Mouse (Mus musculus): Measurements from ENCODE around the gene Cul7. TPM values are rescaled to one million over a fixed set of nuclear protein-coding genes. Genes with fewer than 3 reads are reported as not detected.

The Cul7 gene
- polyA plus RNA-seq, 1 experiment from 2014 or later, result 42.0 TPM

DNA sequence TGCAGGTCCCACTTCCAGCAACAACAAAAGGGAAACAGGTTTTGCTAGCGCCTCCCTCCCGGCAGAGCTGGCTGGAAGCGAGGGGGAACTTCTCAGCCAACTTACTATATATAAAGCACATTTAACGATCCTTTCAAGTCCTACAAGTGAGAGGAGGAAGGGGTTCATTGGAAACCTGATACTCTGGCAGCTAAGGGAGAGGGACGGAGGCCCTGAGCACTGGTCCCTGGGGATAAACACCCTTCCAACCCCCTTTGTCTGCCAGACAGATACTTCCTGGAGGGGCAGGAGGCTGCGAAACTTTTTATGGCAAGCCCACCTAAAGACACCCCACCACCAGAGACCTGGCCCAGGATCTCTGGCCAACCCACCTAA is 31.8 kb upstream of the Cul7 start:
- WGBS, result 8% methylated on average over 6 of the region's 6 CpGs
- no peak for ATAC-seq (ENCODE audit: low FRiP score, low read depth)

DNA sequence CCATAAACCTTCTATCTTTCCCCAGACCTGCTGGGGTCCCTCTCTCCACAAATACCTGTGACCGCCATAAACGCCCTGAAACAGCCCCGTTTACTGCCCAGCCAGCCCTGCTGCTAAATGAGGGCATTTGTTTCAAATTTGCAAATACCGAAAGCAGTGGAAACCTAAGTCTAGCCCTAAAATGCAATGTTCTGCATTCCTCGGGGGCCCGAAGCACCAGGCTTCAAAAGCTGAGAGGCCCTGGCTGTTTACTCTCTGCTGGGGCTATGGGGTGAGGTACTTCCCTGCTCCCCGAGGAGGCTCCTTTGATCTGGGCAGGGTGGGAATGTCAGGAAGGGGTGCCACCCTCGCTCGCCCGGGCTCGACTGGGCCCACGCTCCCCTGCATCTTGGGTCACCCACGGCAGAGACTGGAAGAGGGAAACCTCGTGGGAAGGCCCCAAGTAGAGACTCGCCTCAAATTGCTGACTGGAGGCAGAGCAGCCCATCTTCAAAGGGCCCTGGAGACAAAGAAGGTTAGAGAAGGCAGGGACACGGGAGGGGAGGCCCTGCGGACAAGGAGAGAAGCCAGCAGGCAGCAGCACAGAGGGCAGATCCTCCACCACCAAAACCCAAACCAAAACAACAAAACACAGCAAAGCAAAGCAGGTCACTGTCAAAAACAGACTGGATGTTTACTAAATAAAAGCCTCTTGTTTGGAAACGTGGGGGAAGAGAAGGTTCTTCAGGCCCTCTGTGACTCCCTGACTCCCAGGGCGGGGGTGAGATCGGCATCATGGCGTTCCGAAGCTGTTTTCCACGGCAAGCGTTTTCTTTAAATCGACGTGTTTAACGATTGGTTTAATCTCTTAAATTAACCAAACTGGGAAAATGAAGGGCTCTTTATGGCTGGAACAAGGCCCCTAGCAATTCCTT is 31.1 kb upstream of the Cul7 start:
- H3K36me3 ChIP-seq, result no peaks in the 10 kb centered on the region
- no peaks in the 10 kb centered on the region for H3K27me3 ChIP-seq (replicated peaks)
- H3K4me3 ChIP-seq, result no peak overlapping the region
- peaks cover 72% of the 10 kb centered on the region for H3K4me1 ChIP-seq
- H3K4me2 ChIP-seq (replicated peaks), result peak overlapping the region; percentile 39
- 3% methylated on average over 27 of the region's 27 CpGs for WGBS
- ATAC-seq (ENCODE audit: low FRiP score, low read depth), result peak; percentile 48; the same call in 1 of the 2 replicates
- no peaks in the 10 kb centered on the region for H3K9me3 ChIP-seq
- H3K9ac ChIP-seq, result peak overlapping the region; percentile 26; the same call in 1 of the 2 replicates
- H3K27ac ChIP-seq, result peak overlapping the region; percentile 43

More for the DNA sequence above, 31.8 kb upstream of the Cul7 start:
- Histone ChIP-seq H3K4me2 (replicated peaks) (peak overlapping the region; percentile 39), H3K9me3 (no peaks in the 10 kb centered on the region), H3K27ac (peak overlapping the region; percentile 43; the same call in 1 of the 2 replicates), H3K9ac (0 out of 2 replicates have a peak overlapping the region, but pooled peaks have one; percentile 26), H3K4me3 (no peak overlapping the region), H3K36me3 (no peaks in the 10 kb centered on the region), H3K4me1 (peaks cover 74% of the 10 kb centered on the region), H3K27me3 (replicated peaks) (no peaks in the 10 kb centered on the region)

DNA sequence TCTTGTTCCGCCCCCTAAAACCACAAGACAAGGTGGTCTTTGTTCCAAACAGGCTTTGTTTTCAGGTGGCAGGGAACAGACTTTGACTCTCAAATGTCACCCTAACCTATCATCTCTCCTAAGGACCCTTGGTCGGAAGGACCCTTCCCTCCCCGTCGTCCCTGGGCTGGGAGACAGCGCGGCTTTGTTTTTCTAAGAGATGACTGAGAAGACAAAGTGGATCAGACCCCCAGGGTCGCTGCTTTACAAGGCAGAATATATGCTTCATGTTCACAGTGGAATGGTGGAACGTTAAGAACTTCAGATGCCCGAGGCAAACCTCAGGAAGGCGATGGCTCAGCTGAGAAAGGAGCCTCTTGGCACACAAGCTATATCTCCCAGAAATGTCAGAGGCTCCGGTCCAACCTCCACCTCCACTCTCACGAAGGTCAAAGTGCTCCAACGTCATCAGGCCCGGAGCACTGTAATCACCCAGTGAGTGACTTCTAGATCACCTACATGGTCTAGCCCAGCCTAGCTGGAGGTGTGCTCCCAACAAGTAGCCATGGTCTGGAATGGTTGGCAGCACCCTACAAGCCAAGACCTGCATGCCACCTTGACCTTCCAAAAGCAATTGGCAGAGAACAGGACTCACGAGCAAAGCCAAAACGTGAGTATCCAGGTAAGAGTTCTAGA is 30.3 kb upstream of the Cul7 start:
- no peak for ATAC-seq (ENCODE audit: low FRiP score, low read depth)
- Histone ChIP-seq H3K36me3 (no peaks in the 10 kb centered on the region), H3K4me2 (replicated peaks) (peak overlapping the region; percentile 39), H3K4me3 (no peak overlapping the region), H3K9ac (0 out of 2 replicates have a peak overlapping the region, but pooled peaks have one; percentile 26), H3K4me1 (peaks cover 78% of the 10 kb centered on the region), H3K9me3 (no peaks in the 10 kb centered on the region), H3K27me3 (replicated peaks) (no peaks in the 10 kb centered on the region), H3K27ac (no peak overlapping the region)
- 18% methylated on average over 16 of the region's 16 CpGs for WGBS

DNA sequence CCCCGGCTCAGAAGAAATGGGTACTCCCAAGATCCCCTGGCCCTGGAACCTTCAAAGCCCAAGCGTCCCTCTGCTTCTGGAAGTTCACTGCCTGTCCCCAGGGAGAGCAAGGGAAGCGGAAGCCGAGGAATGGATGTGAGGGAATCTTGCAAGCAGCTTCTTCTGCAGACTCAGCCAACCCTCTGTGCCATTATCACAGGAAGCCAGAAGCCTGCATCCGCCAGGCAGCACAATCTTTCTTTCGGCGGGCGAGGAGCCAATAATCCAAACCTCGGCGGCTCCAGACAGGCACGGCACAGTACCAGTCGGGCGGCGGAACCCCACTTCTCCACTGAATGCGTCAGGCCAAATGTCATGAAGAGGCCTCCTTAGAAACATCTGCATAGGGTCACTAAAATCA is 28.8 kb upstream of the Cul7 start:
- Histone ChIP-seq H3K9ac (no peak overlapping the region), H3K27ac (no peak overlapping the region), H3K27me3 (replicated peaks) (no peaks in the 10 kb centered on the region), H3K36me3 (no peaks in the 10 kb centered on the region), H3K9me3 (no peaks in the 10 kb centered on the region), H3K4me1 (peaks cover 85% of the 10 kb centered on the region), H3K4me3 (no peak overlapping the region), H3K4me2 (replicated peaks) (peak overlapping the region; percentile 13; the same call in 1 of the 2 replicates)
- WGBS, result 49% methylated on average over 15 of the region's 15 CpGs
- no peak for ATAC-seq (ENCODE audit: low FRiP score, low read depth)

DNA sequence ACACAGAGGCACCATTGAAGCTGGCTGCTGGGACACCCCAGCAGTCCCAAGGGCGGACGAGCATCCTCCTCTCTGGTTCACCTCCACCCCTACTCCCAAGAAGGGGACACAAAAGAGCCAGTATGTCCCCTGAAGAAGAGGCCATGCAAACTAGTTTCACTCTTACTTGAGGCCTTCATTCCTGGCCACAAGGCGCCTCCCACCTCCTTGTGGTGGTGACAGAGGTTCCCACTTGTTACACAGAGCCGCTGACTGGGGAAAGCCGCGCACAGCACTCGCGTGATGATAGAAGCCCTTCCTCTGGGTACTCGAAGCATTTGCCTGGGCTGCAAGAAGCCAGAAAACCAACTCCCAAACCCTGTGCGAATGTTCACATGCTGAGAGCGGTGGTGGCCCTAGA is 27.9 kb upstream of the Cul7 start:
- no peak for ATAC-seq (ENCODE audit: low FRiP score, low read depth)
- no peaks in the 10 kb centered on the region for H3K36me3 ChIP-seq
- H3K9me3 ChIP-seq, result no peaks in the 10 kb centered on the region
- H3K27ac ChIP-seq, result no peak overlapping the region
- H3K4me2 ChIP-seq (replicated peaks), result no peak overlapping the region
- WGBS, result 61% methylated on average over 11 of the region's 11 CpGs
- H3K27me3 ChIP-seq (replicated peaks), result no peaks in the 10 kb centered on the region
- H3K4me3 ChIP-seq, result no peak overlapping the region
- no peak overlapping the region for H3K9ac ChIP-seq
- H3K4me1 ChIP-seq, result peaks cover 88% of the 10 kb centered on the region

DNA sequence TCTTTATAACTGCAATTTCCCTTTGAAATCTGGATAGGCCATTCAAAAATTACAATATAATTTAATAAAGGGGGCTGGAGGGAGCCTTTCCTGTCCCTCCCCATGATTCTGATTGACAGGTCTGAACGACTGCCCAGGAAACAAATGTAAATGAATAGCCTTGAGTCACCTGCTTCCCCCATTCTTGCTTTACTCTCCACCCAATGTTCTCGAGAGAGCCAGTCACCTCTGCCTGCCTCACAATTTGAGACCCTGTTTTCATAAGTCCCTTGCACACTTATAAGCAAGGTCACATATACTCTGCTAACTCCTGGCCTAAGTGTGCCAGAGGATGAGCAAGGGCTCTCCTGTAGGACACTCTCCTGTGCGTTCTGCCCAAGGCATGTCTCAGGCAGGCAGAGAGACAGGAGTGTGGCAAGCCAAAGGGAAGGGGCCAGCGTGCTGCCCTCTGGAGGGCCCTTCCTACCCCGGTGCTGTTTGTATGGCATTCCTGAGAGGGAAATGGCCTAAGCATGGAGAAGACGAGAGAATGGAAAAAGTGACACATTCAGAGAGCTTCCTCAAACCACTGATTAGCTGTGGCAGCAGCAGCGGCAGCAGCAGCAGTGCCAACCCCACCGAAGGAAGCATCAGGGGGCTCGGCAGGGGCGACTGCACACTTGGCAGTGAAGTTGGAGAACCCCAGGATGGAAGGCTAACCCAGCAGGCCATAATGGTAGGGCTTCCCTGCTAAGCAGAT is 26.1 kb upstream of the Cul7 start:
- Histone ChIP-seq H3K4me3 (no peak overlapping the region), H3K4me2 (replicated peaks) (peak overlapping the region; percentile 40), H3K27ac (no peak overlapping the region), H3K27me3 (replicated peaks) (no peaks in the 10 kb centered on the region), H3K9ac (peak overlapping the region; percentile 29), H3K4me1 (peaks cover 81% of the 10 kb centered on the region), H3K9me3 (no peaks in the 10 kb centered on the region), H3K36me3 (no peaks in the 10 kb centered on the region)
- WGBS, result 19% methylated on average over 10 of the region's 10 CpGs
- no peak for ATAC-seq (ENCODE audit: low FRiP score, low read depth)

DNA sequence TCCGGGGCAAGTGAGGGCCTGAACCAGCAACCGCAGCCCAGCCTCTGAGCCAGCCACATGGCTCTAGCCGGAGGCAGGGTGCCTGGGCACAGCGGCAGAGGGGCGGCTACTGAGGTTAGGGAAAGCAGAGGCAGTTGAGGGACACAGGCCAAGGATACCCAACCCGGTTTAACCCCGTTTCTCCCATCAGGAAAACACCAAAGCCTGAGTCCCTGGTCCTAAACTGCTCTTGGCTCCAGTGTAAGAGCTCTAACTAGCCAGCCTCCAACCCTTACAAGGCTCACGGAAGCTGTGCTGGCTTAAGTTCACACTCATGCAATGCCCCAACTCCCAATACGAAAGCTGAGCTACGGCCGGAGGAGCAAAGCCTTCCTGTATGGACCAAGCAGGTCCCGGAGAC is 25.5 kb upstream of the Cul7 start:
- Histone ChIP-seq H3K9ac (peak overlapping the region; percentile 29; the same call in 1 of the 2 replicates), H3K9me3 (no peaks in the 10 kb centered on the region), H3K4me2 (replicated peaks) (peak overlapping the region; percentile 40), H3K36me3 (no peaks in the 10 kb centered on the region), H3K27me3 (replicated peaks) (no peaks in the 10 kb centered on the region), H3K4me1 (peaks cover 76% of the 10 kb centered on the region), H3K27ac (no peak overlapping the region), H3K4me3 (no peak overlapping the region)
- ATAC-seq (ENCODE audit: low FRiP score, low read depth), result no peak
- WGBS, result 41% methylated on average over 12 of the region's 12 CpGs

DNA sequence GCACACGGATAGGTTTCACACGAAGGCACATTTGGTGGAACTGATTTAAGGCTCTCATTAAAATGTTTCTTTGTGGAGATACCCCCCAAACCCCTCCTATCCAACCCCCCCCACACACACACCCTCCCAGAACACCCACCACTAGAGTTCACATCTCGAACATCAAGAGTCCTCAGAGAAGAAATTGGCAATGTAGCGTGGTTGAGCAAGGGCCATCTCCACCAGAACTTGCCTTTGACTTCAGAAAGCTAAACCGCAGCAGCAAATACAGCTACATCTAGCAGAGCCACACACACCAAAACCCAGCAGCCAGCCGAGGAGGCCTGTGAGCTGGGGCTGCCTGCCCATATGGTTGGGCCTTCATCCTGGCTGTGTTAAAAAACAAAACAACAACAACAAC is 22.7 kb upstream of the Cul7 start:
- no peak for ATAC-seq (ENCODE audit: low FRiP score, low read depth)
- WGBS, result 23% methylated on average over 6 of the region's 6 CpGs
- Histone ChIP-seq H3K9ac (peak overlapping the region; percentile 95; the same call in 1 of the 2 replicates), H3K4me1 (peaks cover 63% of the 10 kb centered on the region), H3K27me3 (replicated peaks) (no peaks in the 10 kb centered on the region; the same call in 1 of the 2 replicates), H3K4me3 (peak overlapping the region; percentile 94), H3K27ac (no peak overlapping the region), H3K4me2 (replicated peaks) (peak overlapping the region; percentile 85), H3K9me3 (no peaks in the 10 kb centered on the region), H3K36me3 (peaks cover 18% of the 10 kb centered on the region)

DNA sequence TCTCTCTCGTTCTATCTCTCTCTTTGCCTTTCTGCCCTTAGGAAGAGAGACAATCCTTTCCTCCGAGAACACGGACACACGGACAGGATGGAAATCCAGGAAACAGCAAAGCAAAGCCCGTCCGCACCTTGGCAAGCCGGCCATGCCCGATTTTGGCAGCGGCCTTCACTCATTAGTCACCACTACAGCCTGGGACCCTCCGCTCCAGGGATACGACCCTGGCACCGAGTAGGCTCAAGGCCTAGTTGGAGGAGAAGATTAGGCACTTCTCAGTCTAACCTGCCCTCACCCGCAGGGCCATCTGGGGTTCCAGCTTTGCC is 21.7 kb upstream of the Cul7 start:
- Histone ChIP-seq H3K4me3 (peak overlapping the region; percentile 94), H3K27ac (no peak overlapping the region), H3K36me3 (peaks cover 28% of the 10 kb centered on the region), H3K4me2 (replicated peaks) (peak overlapping the region; percentile 85), H3K9ac (peak overlapping the region; percentile 95), H3K27me3 (replicated peaks) (no peaks in the 10 kb centered on the region; the same call in 1 of the 2 replicates), H3K4me1 (peaks cover 54% of the 10 kb centered on the region), H3K9me3 (no peaks in the 10 kb centered on the region)
- peak; percentile 17 for ATAC-seq (ENCODE audit: low FRiP score, low read depth)
- under 1% methylated on average over 13 of the region's 13 CpGs for WGBS

DNA sequence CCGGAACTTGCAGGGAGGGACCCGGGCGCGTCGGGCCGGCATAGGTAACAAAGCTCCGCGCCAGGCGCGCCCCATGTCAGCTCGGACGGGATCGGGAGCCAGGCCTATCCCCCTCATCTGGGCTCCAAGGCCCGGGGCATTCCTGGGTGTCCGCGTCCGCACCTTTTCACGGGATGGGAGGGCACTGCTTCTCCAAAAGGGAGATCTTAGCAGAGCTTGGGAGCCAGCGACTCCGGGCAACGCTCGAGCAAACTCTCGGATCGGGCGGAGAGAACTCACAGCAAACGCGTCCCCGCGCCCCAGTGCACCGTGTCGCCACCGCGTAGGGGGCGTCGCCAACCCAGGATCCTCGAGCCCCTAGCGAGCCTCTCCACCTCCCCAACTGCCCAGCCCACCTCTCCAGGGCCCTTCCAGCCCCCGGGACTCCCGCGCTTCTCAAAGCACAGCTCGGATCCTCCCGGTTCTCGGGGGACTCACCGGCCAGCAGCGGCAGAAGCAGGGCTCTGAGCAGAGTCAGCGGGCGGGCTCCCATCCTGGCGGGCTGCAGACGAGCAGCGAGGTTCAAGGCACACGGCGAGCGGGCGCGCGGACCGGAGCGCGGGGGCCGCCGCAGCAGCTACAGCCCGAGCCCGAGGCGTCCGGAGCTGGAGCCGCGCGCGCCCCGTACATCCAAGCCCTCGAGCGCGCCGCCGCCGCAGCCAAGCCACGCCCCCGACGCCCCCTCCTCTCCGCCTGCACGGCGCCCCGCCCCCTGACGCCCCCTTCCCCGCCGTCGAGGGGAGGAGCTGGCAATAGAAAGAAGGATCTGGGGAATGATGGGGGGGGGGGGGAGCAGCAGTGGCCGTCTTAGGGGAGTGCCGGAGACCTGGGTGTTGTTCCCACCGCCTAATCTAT is 21.1 kb upstream of the Cul7 start, which contains the start of gene Ptk7:
Gene Ptk7 (minus strand): TSS at position 714 of the 894 bp plus-strand sequence.
- Histone ChIP-seq H3K27ac (peak within 1 kb of the TSS; percentile 86), H3K36me3 (peaks cover 31% of the 10 kb centered on the region), H3K27me3 (replicated peaks) (no peaks in the 10 kb centered on the region; the same call in 1 of the 2 replicates), H3K9ac (peak within 1 kb of the TSS; percentile 95), H3K4me1 (peaks cover 50% of the 10 kb centered on the region), H3K9me3 (no peaks in the 10 kb centered on the region), H3K4me2 (replicated peaks) (peak within 1 kb of the TSS; percentile 85), H3K4me3 (peak within 1 kb of the TSS; percentile 94)
- ATAC-seq (ENCODE audit: low FRiP score, low read depth), result peak; percentile 73
- WGBS, result under 1% methylated on average over 86 of the region's 90 CpGs
